Comparison of ENCODE assay signal across 9 mouse cellular contexts in the genomic region with DNA sequence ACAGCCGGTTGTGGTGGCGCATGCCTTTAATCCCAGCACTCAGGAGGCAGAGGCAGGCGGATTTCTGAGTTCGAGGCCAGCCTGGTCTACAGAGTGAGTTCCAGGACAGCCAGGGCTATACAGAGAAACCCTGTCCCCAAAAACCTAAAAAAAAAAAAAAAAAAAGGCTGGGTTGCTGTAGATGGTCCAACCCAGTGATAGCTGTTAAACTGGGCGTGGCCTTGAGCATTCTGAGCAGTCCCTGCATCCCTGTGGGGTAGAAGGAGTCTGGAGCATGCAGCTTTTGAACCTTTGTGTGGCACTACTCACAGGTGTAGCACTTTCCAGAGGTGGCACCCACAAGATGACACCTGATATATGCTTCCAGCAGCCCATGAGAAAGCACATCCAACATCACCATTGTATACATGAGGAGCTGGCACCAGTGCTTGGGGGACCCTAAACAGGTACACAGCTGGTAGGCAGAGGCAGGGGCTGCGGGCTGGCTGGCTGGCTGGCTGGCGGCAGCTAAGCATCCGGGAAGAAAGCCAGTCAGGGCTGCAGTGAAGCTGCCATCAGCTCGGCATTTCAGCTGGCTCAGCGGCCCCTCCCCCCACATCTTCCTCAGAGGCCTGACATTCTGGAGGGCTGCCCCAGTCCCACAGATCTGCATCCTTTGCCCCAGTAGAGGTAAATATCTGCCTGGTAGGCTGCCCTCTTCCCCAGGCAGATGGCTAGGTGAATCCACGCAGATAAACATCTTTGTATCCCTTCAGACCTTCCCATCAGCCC. TPM values are rescaled to one million over a fixed set of nuclear protein-coding genes. Genes with fewer than 3 reads are reported as not detected.
DNase-seq lines count a peak whose midpoint lies in the region; ATAC-seq and TF ChIP-seq lines count a peak whose summit lies in the region.
"Had no signal": no experiment of that assay in that cellular context is flagged by ENCODE, and none has a peak within 500 bp of the region (broad histone marks: within the 10 kb centered on the region; RNA-seq: fewer than 3 reads in every experiment).

No protein-coding gene starts in this region.

- TF ChIP-seq EP300 in heart, adult 2 months (IDR thresholded peaks at IDR 0.05; ENCODE audit: insufficient read depth, low read depth, low read length) = no peak
- TF ChIP-seq EP300 in MEL (IDR thresholded peaks at IDR 0.05; ENCODE audit: low read depth in 1 of 2, low read length in 2 of 2) = no peak

- DNase-seq in heart, postnatal 4 days = peak; percentile 49
- DNase-seq in heart, adult 2 months = no peak
- DNase-seq in MEL (ENCODE audit: low read depth, low spot score) = no peak
- DNase-seq in embryonic facial prominence, embryonic 14.5 days (ENCODE audit: low spot score) = peak; percentile 36
- DNase-seq in midbrain, embryonic 10.5 days (ENCODE audit: low spot score) = no peak
- DNase-seq in urinary bladder, adult 18-20 months (ENCODE audit: low spot score in 2 of 2) = no peak
- no peak for DNase-seq in urinary bladder, postnatal 25 days (ENCODE audit: low spot score)
- no peak for DNase-seq in heart, postnatal 36 days
- DNase-seq: lung, postnatal 36 days had no signal

- peaks cover 6% of the 10 kb centered on the region for H3K27me3 ChIP-seq in heart, adult 2 months (ENCODE audit: control insufficient read depth, insufficient read depth, low read length)
- peaks cover 5 to 23% of the 10 kb centered on the region in 2 experiments for H3K27me3 ChIP-seq in MEL (ENCODE audit: control insufficient read depth in 1 of 2, insufficient read depth in 2 of 2, low read length in 2 of 2)
- peaks cover 26% of the 10 kb centered on the region for H3K27me3 ChIP-seq in embryonic facial prominence, embryonic 14.5 days (replicated peaks; ENCODE audit: control insufficient read depth, insufficient read depth, low read length)
- H3K27me3 ChIP-seq in midbrain, embryonic 10.5 days (ENCODE audit: low read depth, poor library complexity, severe bottlenecking) = peaks cover 34% of the 10 kb centered on the region

- no peaks in the 10 kb centered on the region for H3K36me3 ChIP-seq in heart, adult 2 months (ENCODE audit: control insufficient read depth, insufficient read depth, low read length)
- H3K36me3 ChIP-seq in MEL (ENCODE audit: control insufficient read depth in 1 of 2, insufficient read depth in 2 of 2, low read length in 2 of 2) = no peaks in the 10 kb centered on the region
- H3K36me3 ChIP-seq in embryonic facial prominence, embryonic 14.5 days (ENCODE audit: control insufficient read depth, insufficient read depth, low read length) = no peaks in the 10 kb centered on the region
- no peaks in the 10 kb centered on the region for H3K36me3 ChIP-seq in midbrain, embryonic 10.5 days

- no peak for TF ChIP-seq CTCF in heart, adult 2 months (IDR thresholded peaks at IDR 0.05)
- no peak for TF ChIP-seq CTCF in MEL (IDR thresholded peaks at IDR 0.05 in 2 of 3, conservative IDR thresholded peaks at IDR 0.05 in 1 of 3; ENCODE audit: control insufficient read depth in 1 of 3, insufficient read depth in 1 of 3, low read depth in 2 of 3, low read length in 3 of 3, poor library complexity in 1 of 3, severe bottlenecking in 1 of 3)

- no peak overlapping the region for H3K27ac ChIP-seq in heart, adult 2 months
- no peak overlapping the region for H3K27ac ChIP-seq in MEL (ENCODE audit: control insufficient read depth, low read depth, low read length)
- no peak overlapping the region for H3K27ac ChIP-seq in embryonic facial prominence, embryonic 14.5 days (replicated peaks; ENCODE audit: low read depth, low read length)
- peak overlapping the region; percentile 57 for H3K27ac ChIP-seq in midbrain, embryonic 10.5 days (replicated peaks)

- no peak overlapping the region for H3K4me3 ChIP-seq in heart, adult 2 months
- H3K4me3 ChIP-seq in MEL (ENCODE audit: control insufficient read depth in 1 of 2, insufficient read depth in 1 of 2, low read depth in 2 of 2, low read length in 2 of 2) = no peak overlapping the region
- H3K4me3 ChIP-seq in embryonic facial prominence, embryonic 14.5 days (ENCODE audit: low read depth, low read length) = no peak overlapping the region
- peak overlapping the region; percentile 27; the same call in 1 of the 2 replicates for H3K4me3 ChIP-seq in midbrain, embryonic 10.5 days

- no peaks in the 10 kb centered on the region for H3K9me3 ChIP-seq in MEL (replicated peaks; ENCODE audit: insufficient read depth, low read length)
- no peaks in the 10 kb centered on the region for H3K9me3 ChIP-seq in embryonic facial prominence, embryonic 14.5 days (ENCODE audit: control insufficient read depth, low read length)
- H3K9me3 ChIP-seq in midbrain, embryonic 10.5 days (replicated peaks) = no peaks in the 10 kb centered on the region

- no peak overlapping the region for H3K4me2 ChIP-seq in embryonic facial prominence, embryonic 14.5 days (ENCODE audit: low read depth, low read length)

- no peaks in the 10 kb centered on the region for H3K4me1 ChIP-seq in heart, adult 2 months (ENCODE audit: control insufficient read depth, insufficient read depth, low read length)
- H3K4me1 ChIP-seq in MEL (ENCODE audit: control insufficient read depth in 1 of 2, insufficient read depth in 2 of 2, low read length in 2 of 2) = no peaks in the 10 kb centered on the region; a peak in 1 of 4 replicates
- peaks cover 4% of the 10 kb centered on the region; the same call in 1 of the 2 replicates for H3K4me1 ChIP-seq in embryonic facial prominence, embryonic 14.5 days (ENCODE audit: control insufficient read depth, insufficient read depth, low read length)
- H3K4me1 ChIP-seq in midbrain, embryonic 10.5 days = peaks cover 36% of the 10 kb centered on the region

- 45% methylated on average over 11 of the region's 11 CpGs for WGBS in heart, adult 2 months
- WGBS in embryonic facial prominence, embryonic 14.5 days = 50% methylated on average over 10 of the region's 11 CpGs
- 50% methylated on average over 11 of the region's 11 CpGs for WGBS in midbrain, embryonic 10.5 days

- H3K79me2 ChIP-seq in heart, adult 2 months (replicated peaks; ENCODE audit: control insufficient read depth, insufficient read depth, low read length) = no peaks in the 10 kb centered on the region
- no peaks in the 10 kb centered on the region for H3K79me2 ChIP-seq in MEL (ENCODE audit: control insufficient read depth, insufficient read depth, low read length, poor library complexity)

- ATAC-seq in embryonic facial prominence, embryonic 14.5 days (ENCODE audit: low read depth) = no peak

- intact Hi-C loops in heart, adult 2 months (cut with DNase I) = no loop called here
- intact Hi-C loops in heart, postnatal 36 days (cut with DNase I) = no loop called here

- TF ChIP-seq POLR2A in heart, adult 2 months (IDR thresholded peaks at IDR 0.05; ENCODE audit: insufficient read depth, low read depth, low read length) = no peak
- no peak for TF ChIP-seq POLR2A in MEL (IDR thresholded peaks at IDR 0.05; ENCODE audit: control insufficient read depth in 1 of 2, insufficient read depth in 1 of 2, low read depth in 1 of 2, low read length in 2 of 2, poor library complexity in 1 of 2)

- no peak for TF ChIP-seq RAD21 in MEL (IDR thresholded peaks at IDR 0.05; ENCODE audit: low read depth, low read length)

- H3K9ac ChIP-seq in heart, adult 2 months (ENCODE audit: low read depth, low read length) = no peak overlapping the region
- no peak overlapping the region for H3K9ac ChIP-seq in MEL (ENCODE audit: control insufficient read depth, low read depth, low read length, poor library complexity, severe bottlenecking)
- H3K9ac ChIP-seq in embryonic facial prominence, embryonic 14.5 days (ENCODE audit: low read depth, low read length) = no peak overlapping the region; the same call in 1 of the 2 replicates

RNA-seq across cellular contexts. Expression of gene Caskin1, which starts 3.1 kb away (rescaled TPM):
- under 1 TPM; 0.34 to 0.91 TPM for total RNA-seq in heart, postnatal 4 days (2021)
- total RNA-seq in heart, adult 2 months (2021) = under 1 TPM; 0.16 to 0.55 TPM
- polyA plus RNA-seq in heart, adult 2 months (2012; rRNA removed) = 0.23 and 0.45 TPM in 2 replicates
- total RNA-seq in MEL (2012; rRNA removed) = 0.04 and 0.07 TPM in 2 replicates
- under 1 TPM in 1 of 2 experiments, not detected in 1; 0.38 TPM for polyA plus RNA-seq in MEL (2012; ENCODE audit: insufficient read depth in 1 of 2, insufficient read length in 2 of 2, low read depth in 1 of 2, low replicate concordance in 2 of 2, missing spikeins in 1 of 2)
- polyA plus RNA-seq in embryonic facial prominence, embryonic 14.5 days (2014; fragmentation: Nextera tagmentation; extraction: Ambion mirVana) = 2.9 and 3.7 TPM in 2 replicates
- 6.7 and 8.5 TPM in 2 replicates for polyA plus RNA-seq in midbrain, embryonic 10.5 days (2016; fragmentation: Nextera tagmentation; extraction: Ambion mirVana)
- total RNA-seq in heart, postnatal 36 days (2021) = under 1 TPM; 0.11 to 0.14 TPM

RNA-seq across cellular contexts. Expression of gene Mlst8, which starts 6.4 kb away (rescaled TPM):
- total RNA-seq in heart, postnatal 4 days (2021) = 10 to 100 TPM; 14.9 to 16.3 TPM
- total RNA-seq in heart, adult 2 months (2021) = 10 to 100 TPM in 1 of 2 experiments, 1 to 10 TPM in 1; 8.5 to 10.7 TPM
- 28.1 and 42.0 TPM in 2 replicates for polyA plus RNA-seq in heart, adult 2 months (2012; rRNA removed)
- total RNA-seq in MEL (2012; rRNA removed) = 28.5 and 35.4 TPM in 2 replicates
- 10 to 100 TPM in 1 of 2 experiments, not detected in 1; 57.3 TPM for polyA plus RNA-seq in MEL (2012; ENCODE audit: insufficient read depth in 1 of 2, insufficient read length in 2 of 2, low read depth in 1 of 2, low replicate concordance in 2 of 2, missing spikeins in 1 of 2)
- polyA plus RNA-seq in embryonic facial prominence, embryonic 14.5 days (2014; fragmentation: Nextera tagmentation; extraction: Ambion mirVana) = 21.7 and 23.7 TPM in 2 replicates
- 40.2 and 40.9 TPM in 2 replicates for polyA plus RNA-seq in midbrain, embryonic 10.5 days (2016; fragmentation: Nextera tagmentation; extraction: Ambion mirVana)
- total RNA-seq in heart, postnatal 36 days (2021) = 1 to 10 TPM; 8.1 to 9.0 TPM

RNA-seq across cellular contexts. Expression of gene Bricd5, which starts 11.6 kb away (rescaled TPM):
- total RNA-seq in heart, postnatal 4 days (2021) = under 1 TPM in 1 of 2 experiments, not detected in 1; 0.29 TPM
- total RNA-seq in heart, adult 2 months (2021) = not detected
- not detected in 2 replicates for polyA plus RNA-seq in heart, adult 2 months (2012; rRNA removed)
- 1.1 and 2.0 TPM in 2 replicates for total RNA-seq in MEL (2012; rRNA removed)
- polyA plus RNA-seq in MEL (2012; ENCODE audit: insufficient read depth in 1 of 2, insufficient read length in 2 of 2, low read depth in 1 of 2, low replicate concordance in 2 of 2, missing spikeins in 1 of 2) = under 1 TPM in 1 of 2 experiments, not detected in 1; 0.82 TPM
- polyA plus RNA-seq in embryonic facial prominence, embryonic 14.5 days (2014; fragmentation: Nextera tagmentation; extraction: Ambion mirVana) = 1.5 and 2.0 TPM in 2 replicates
- polyA plus RNA-seq in midbrain, embryonic 10.5 days (2016; fragmentation: Nextera tagmentation; extraction: Ambion mirVana) = 0.21 and 0.22 TPM in 2 replicates
- total RNA-seq in heart, postnatal 36 days (2021) = not detected

RNA-seq across cellular contexts. Expression of gene Pgp, which starts 15.1 kb away (rescaled TPM):
- 10 to 100 TPM; 46.5 to 49.3 TPM for total RNA-seq in heart, postnatal 4 days (2021)
- total RNA-seq in heart, adult 2 months (2021) = 10 to 100 TPM; 35.7 to 44.5 TPM
- 39.1 and 46.4 TPM in 2 replicates for polyA plus RNA-seq in heart, adult 2 months (2012; rRNA removed)
- total RNA-seq in MEL (2012; rRNA removed) = 16.6 and 19.3 TPM in 2 replicates
- 10 to 100 TPM in 1 of 2 experiments, not detected in 1; 55.0 TPM for polyA plus RNA-seq in MEL (2012; ENCODE audit: insufficient read depth in 1 of 2, insufficient read length in 2 of 2, low read depth in 1 of 2, low replicate concordance in 2 of 2, missing spikeins in 1 of 2)
- polyA plus RNA-seq in embryonic facial prominence, embryonic 14.5 days (2014; fragmentation: Nextera tagmentation; extraction: Ambion mirVana) = 57.7 and 58.5 TPM in 2 replicates
- 76.4 and 83.5 TPM in 2 replicates for polyA plus RNA-seq in midbrain, embryonic 10.5 days (2016; fragmentation: Nextera tagmentation; extraction: Ambion mirVana)
- total RNA-seq in heart, postnatal 36 days (2021) = 10 to 100 TPM; 39.1 to 41.9 TPM

RNA-seq across cellular contexts. Expression of gene E4f1, which starts 15.2 kb away (rescaled TPM):
- total RNA-seq in heart, postnatal 4 days (2021) = 10 to 100 TPM; 17.3 to 19.3 TPM
- 10 to 100 TPM; 10.2 to 10.3 TPM for total RNA-seq in heart, adult 2 months (2021)
- polyA plus RNA-seq in heart, adult 2 months (2012; rRNA removed) = 43.6 and 43.7 TPM in 2 replicates
- total RNA-seq in MEL (2012; rRNA removed) = 24.3 and 26.0 TPM in 2 replicates
- 10 to 100 TPM in 1 of 2 experiments, not detected in 1; 37.1 TPM for polyA plus RNA-seq in MEL (2012; ENCODE audit: insufficient read depth in 1 of 2, insufficient read length in 2 of 2, low read depth in 1 of 2, low replicate concordance in 2 of 2, missing spikeins in 1 of 2)
- polyA plus RNA-seq in embryonic facial prominence, embryonic 14.5 days (2014; fragmentation: Nextera tagmentation; extraction: Ambion mirVana) = 13.3 and 18.6 TPM in 2 replicates
- polyA plus RNA-seq in midbrain, embryonic 10.5 days (2016; fragmentation: Nextera tagmentation; extraction: Ambion mirVana) = 36.2 and 42.9 TPM in 2 replicates
- 10 to 100 TPM; 11.0 to 12.4 TPM for total RNA-seq in heart, postnatal 36 days (2021)

Comparison
In these comparisons a context has a peak if more than half of its experiments do, and no peak if none do; other contexts are left out.
1. DNase-seq: peak in heart, postnatal 4 days (single experiment) and embryonic facial prominence, embryonic 14.5 days (single experiment); none in heart, adult 2 months (0 of 2), MEL (single experiment), midbrain, embryonic 10.5 days (single experiment), urinary bladder, adult 18-20 months (0 of 2), urinary bladder, postnatal 25 days (single experiment) and heart, postnatal 36 days (0 of 2).